Mouse (Mus musculus): ENCODE results near the gene Pdlim5.

- TF ChIP-seq POLR2A (IDR thresholded peaks at IDR 0.05; ENCODE audit: insufficient read depth, low read depth, low read length) (no peak), EP300 (IDR thresholded peaks at IDR 0.05; ENCODE audit: insufficient read depth, low read depth, low read length) (no peak)
Measured at GRCm38 (mm10) chr3:142423501-142423917, 28.0 kb upstream of the Pdlim5 start.
